Mouse (Mus musculus): ENCODE results near the gene Myh11.

- TF ChIP-seq ZNF384 (IDR thresholded peaks at IDR 0.05; ENCODE audit: low read depth, low read length) (no peak), HCFC1 (IDR thresholded peaks at IDR 0.05; ENCODE audit: borderline replicate concordance, insufficient read depth, low read length) (no peak), MAFK (IDR thresholded peaks at IDR 0.05; ENCODE audit: insufficient read depth, low read depth, low read length) (no peak), CHD2 (IDR thresholded peaks at IDR 0.05; ENCODE audit: low read depth, low read length) (no peak)
Measured at GRCm38 (mm10) chr16:14320494-14320893, 29.3 kb upstream of the Myh11 start.

All from ES-E14 (cell line).